Mouse (Mus musculus) kidney, adult 2 months (tissue): ENCODE results near the gene Sostdc1.

Experiments used
- CTCF ChIP-seq: fragments of 200-500 bp; conservative IDR thresholded peaks from 2 replicates; pipeline ENCODE4 v1.5.1; 2011; ENCODE audit warnings: low read depth, mild to moderate bottlenecking, control low read depth, low read length, moderate library complexity, mixed read lengths; ENCODE audit not compliant: insufficient read depth, insufficient read length
- POLR2A ChIP-seq: fragments of 200-500 bp; IDR thresholded peaks from one replicate; pipeline ENCODE4 v1.6.1; 2011; ENCODE audit warnings: low read depth, low read length, control low read depth

GRCm38 (mm10) chr12:36302905-36303642, 10.9 kb upstream of the Sostdc1 start:
- TF ChIP-seq POLR2A, result no peak
- TF ChIP-seq CTCF, result no peak
